9 mouse cellular contexts compared by ENCODE assay signal in the genomic region with DNA sequence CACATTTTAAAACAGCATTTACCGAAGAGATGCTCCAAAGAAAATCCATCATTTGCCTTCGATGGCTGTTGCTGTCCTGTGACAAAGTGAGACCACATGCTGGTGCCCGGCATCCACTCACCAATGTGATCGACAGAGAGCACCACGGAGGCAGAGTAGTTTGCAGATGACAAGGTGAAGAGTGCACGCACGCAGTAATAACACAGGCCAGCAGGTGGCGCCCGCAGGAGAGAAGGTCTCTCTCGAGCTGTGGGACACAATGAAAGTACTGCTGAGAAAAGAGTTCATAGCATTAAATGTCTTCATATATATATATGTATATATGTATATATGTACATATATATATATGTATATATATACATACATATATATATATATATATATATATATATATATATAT.
DNase-seq lines count a peak whose midpoint lies in the region; ATAC-seq and TF ChIP-seq lines count a peak whose summit lies in the region.
"Had no signal": no experiment of that assay in that cellular context is flagged by ENCODE, and none has a peak within 500 bp of the region (broad histone marks: within the 10 kb centered on the region; RNA-seq: fewer than 3 reads in every experiment).

No protein-coding gene starts in this region.

- no peak overlapping the region for H3K9ac ChIP-seq in hindbrain, embryonic 13.5 days
- no peak overlapping the region for H3K9ac ChIP-seq in heart, postnatal 0 days (replicated peaks; ENCODE audit: low read depth, low read length)
- no peak overlapping the region for H3K9ac ChIP-seq in neural tube, embryonic 14.5 days (replicated peaks; ENCODE audit: low read depth, low read length)

- H3K27me3 ChIP-seq in hindbrain, embryonic 10.5 days (ENCODE audit: insufficient read depth, poor library complexity, severe bottlenecking), result no peaks in the 10 kb centered on the region; the same call in 1 of the 2 replicates
- peaks cover 9% of the 10 kb centered on the region; the same call in 1 of the 2 replicates for H3K27me3 ChIP-seq in hindbrain, embryonic 13.5 days
- 0 out of 2 replicates have a peak, but pooled peaks cover 2% of the 10 kb centered on the region for H3K27me3 ChIP-seq in heart, postnatal 0 days (ENCODE audit: control insufficient read depth, insufficient read depth, low read length)
- no peaks in the 10 kb centered on the region for H3K27me3 ChIP-seq in neural tube, embryonic 14.5 days (ENCODE audit: control insufficient read depth, insufficient read depth, low read length)
- H3K27me3 ChIP-seq: megakaryocyte, embryonic 14.5 days had no signal

- no peaks in the 10 kb centered on the region for H3K9me3 ChIP-seq in hindbrain, embryonic 10.5 days
- no peaks in the 10 kb centered on the region for H3K9me3 ChIP-seq in hindbrain, embryonic 13.5 days
- no peaks in the 10 kb centered on the region for H3K9me3 ChIP-seq in heart, postnatal 0 days (replicated peaks; ENCODE audit: control insufficient read depth, low read length)
- H3K9me3 ChIP-seq in neural tube, embryonic 14.5 days (ENCODE audit: control insufficient read depth, low read length), result no peaks in the 10 kb centered on the region
- H3K9me3 ChIP-seq: megakaryocyte, embryonic 14.5 days had no signal

- ATAC-seq in hindbrain, embryonic 13.5 days (ENCODE audit: low FRiP score), result no peak
- ATAC-seq in heart, postnatal 0 days (ENCODE audit: insufficient read depth, low read depth), result no peak
- peak; percentile 49; the same call in 1 of the 2 replicates for ATAC-seq in neural tube, embryonic 14.5 days (ENCODE audit: low read depth)

- no peak overlapping the region for H3K27ac ChIP-seq in hindbrain, embryonic 10.5 days
- no peak overlapping the region for H3K27ac ChIP-seq in hindbrain, embryonic 13.5 days
- no peak overlapping the region for H3K27ac ChIP-seq in heart, postnatal 0 days (ENCODE audit: low read depth)
- no peak overlapping the region for H3K27ac ChIP-seq in neural tube, embryonic 14.5 days (ENCODE audit: low read depth, low read length)

- WGBS in hindbrain, embryonic 10.5 days, result 18% methylated on average over 10 of the region's 10 CpGs
- WGBS in hindbrain, embryonic 13.5 days, result 9% methylated on average over 10 of the region's 10 CpGs
- 14% methylated on average over 10 of the region's 10 CpGs for WGBS in heart, postnatal 0 days
- 14% methylated on average over 10 of the region's 10 CpGs for WGBS in neural tube, embryonic 14.5 days

- peak; percentile 78 for DNase-seq in hindbrain, embryonic 10.5 days (ENCODE audit: low spot score)
- DNase-seq in adrenal gland, adult 2 months, result peak; percentile 75
- DNase-seq in embryo, embryonic 10 days (ENCODE audit: low spot score), result peak; percentile 85
- peak; percentile 38 for DNase-seq in heart, postnatal 0 days (ENCODE audit: low spot score)
- peak; percentile 57 to 59 for DNase-seq in left cerebral cortex, postnatal 36 days (ENCODE audit: low spot score in 2 of 2)
- DNase-seq in testis, postnatal 10 days (ENCODE audit: low spot score), result peak; percentile 92

- H3K4me2 ChIP-seq in hindbrain, embryonic 13.5 days, result no peak overlapping the region
- H3K4me2 ChIP-seq in heart, postnatal 0 days (ENCODE audit: low read depth, low read length), result no peak overlapping the region
- H3K4me2 ChIP-seq in neural tube, embryonic 14.5 days (ENCODE audit: low read depth, low read length), result no peak overlapping the region

- no peak overlapping the region for H3K4me3 ChIP-seq in hindbrain, embryonic 10.5 days
- H3K4me3 ChIP-seq in hindbrain, embryonic 13.5 days, result no peak overlapping the region
- no peak overlapping the region for H3K4me3 ChIP-seq in heart, postnatal 0 days (ENCODE audit: low read depth, low read length)
- no peak overlapping the region for H3K4me3 ChIP-seq in neural tube, embryonic 14.5 days (ENCODE audit: low read depth, low read length)
- H3K4me3 ChIP-seq: megakaryocyte, embryonic 14.5 days had no signal

- intact Hi-C loops in left cerebral cortex, postnatal 36 days (cut with DNase I), result no loop called here

- peak; percentile 80 for TF ChIP-seq CTCF in heart, postnatal 0 days (IDR thresholded peaks at IDR 0.05; ENCODE audit: low read depth)

- H3K36me3 ChIP-seq in hindbrain, embryonic 10.5 days, result no peaks in the 10 kb centered on the region
- H3K36me3 ChIP-seq in hindbrain, embryonic 13.5 days, result no peaks in the 10 kb centered on the region
- no peaks in the 10 kb centered on the region for H3K36me3 ChIP-seq in heart, postnatal 0 days (replicated peaks; ENCODE audit: control insufficient read depth, insufficient read depth, low read length)
- no peaks in the 10 kb centered on the region for H3K36me3 ChIP-seq in neural tube, embryonic 14.5 days (ENCODE audit: control insufficient read depth, insufficient read depth, low read length)

- H3K4me1 ChIP-seq in hindbrain, embryonic 10.5 days (replicated peaks), result peaks cover 26% of the 10 kb centered on the region
- peaks cover 22% of the 10 kb centered on the region for H3K4me1 ChIP-seq in hindbrain, embryonic 13.5 days (replicated peaks)
- H3K4me1 ChIP-seq in heart, postnatal 0 days (ENCODE audit: control insufficient read depth, insufficient read depth), result no peaks in the 10 kb centered on the region
- H3K4me1 ChIP-seq in neural tube, embryonic 14.5 days (ENCODE audit: control insufficient read depth, insufficient read depth, low read length), result peaks cover 5% of the 10 kb centered on the region; the same call in 1 of the 2 replicates
- H3K4me1 ChIP-seq: megakaryocyte, embryonic 14.5 days had no signal

- TF ChIP-seq EP300 in heart, postnatal 0 days (IDR thresholded peaks at IDR 0.05; ENCODE audit: low read depth), result no peak

Comparison
In these comparisons a context has a peak if more than half of its experiments do, and no peak if none do; other contexts are left out.
1. DNase-seq: peak in every context shown above with its lines; median percentile 92 in testis, postnatal 10 days; 85 in embryo, embryonic 10 days; 78 in hindbrain, embryonic 10.5 days; 75 in adrenal gland, adult 2 months; 58 in left cerebral cortex, postnatal 36 days; 38 in heart, postnatal 0 days.